Mouse (Mus musculus) T-helper 1 cell (primary cell): ENCODE measurements at regions not wholly inside any gene's neighbourhood (a gene's known extent, or its start where the extent isn't known, plus 50 kb on each side); places are given as distances from the start of the nearest gene placed in this dataset.

Source experiments
- in situ Hi-C: fragments of 300-600 bp; cut with MboI, MseI; formaldehyde crosslinking; loops from one replicate; pipeline ENCODE4 v1.15.1; 2025; ENCODE audit warnings: high pct_unique_total_duplicates

DNA sequence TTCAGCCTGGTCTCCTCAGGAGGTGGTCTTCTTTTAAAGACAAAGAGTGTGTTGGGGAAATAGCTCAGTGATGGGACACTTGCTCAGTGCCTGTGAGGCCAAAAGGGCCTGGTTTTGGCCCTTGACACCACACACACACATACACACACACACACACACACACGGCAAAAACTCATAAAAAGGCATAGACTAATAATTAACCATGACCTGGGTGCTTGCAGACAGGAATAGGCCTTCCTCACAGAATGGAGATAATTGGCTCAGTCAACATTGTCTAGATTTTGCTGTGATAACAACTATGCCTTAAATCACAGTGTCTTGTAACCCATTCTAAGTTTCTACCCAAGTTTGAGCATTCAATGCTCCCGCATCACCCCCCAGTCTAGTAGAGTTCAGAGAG is 158.5 kb downstream of the Emp1 start:
- in situ Hi-C loops = no loop called here

DNA sequence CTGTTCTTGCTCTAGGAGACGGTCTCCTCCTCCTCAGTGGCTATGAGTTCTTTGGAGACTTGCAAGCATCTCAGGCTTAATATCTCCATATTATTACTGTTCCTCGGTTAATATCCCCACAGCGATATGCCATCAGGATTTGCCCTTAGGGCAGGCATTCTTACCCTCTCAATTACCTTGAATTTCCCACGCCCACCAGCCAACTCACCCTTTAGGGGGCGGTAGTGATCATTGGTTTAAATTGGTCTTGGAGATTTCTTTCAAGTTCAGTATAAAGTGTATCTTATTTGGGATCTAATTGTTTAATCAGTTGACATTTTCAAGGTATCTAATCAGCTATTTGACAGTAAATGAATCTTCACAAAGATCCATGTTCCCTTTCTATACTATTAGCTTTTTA is 162.5 kb downstream of the Emp1 start:
- in situ Hi-C loops = no loop called here

DNA sequence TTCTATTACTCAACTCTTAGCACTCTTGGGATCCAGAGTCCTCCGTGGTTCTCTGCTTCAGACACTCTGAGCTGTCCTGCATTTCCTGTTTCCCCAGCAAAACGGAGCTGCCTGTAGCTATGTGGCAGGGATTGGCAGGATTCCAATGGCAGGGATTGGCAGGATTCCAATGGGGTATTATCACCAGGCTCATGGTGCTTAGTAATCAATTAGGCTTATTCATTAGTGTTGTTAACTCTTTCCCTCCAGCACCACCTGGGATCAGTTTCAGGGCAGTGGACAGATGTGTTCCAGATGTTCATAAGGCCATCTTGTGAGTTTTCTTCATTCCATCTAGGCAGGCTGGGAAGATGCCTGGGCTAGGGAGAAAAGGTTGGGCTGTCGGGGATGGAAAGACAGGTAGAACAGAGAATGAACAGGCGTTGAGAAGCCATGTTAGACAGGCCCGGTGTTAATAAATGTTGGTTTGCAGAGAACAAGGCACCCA is 163.5 kb downstream of the Emp1 start:
- in situ Hi-C loops = no loop called here

DNA sequence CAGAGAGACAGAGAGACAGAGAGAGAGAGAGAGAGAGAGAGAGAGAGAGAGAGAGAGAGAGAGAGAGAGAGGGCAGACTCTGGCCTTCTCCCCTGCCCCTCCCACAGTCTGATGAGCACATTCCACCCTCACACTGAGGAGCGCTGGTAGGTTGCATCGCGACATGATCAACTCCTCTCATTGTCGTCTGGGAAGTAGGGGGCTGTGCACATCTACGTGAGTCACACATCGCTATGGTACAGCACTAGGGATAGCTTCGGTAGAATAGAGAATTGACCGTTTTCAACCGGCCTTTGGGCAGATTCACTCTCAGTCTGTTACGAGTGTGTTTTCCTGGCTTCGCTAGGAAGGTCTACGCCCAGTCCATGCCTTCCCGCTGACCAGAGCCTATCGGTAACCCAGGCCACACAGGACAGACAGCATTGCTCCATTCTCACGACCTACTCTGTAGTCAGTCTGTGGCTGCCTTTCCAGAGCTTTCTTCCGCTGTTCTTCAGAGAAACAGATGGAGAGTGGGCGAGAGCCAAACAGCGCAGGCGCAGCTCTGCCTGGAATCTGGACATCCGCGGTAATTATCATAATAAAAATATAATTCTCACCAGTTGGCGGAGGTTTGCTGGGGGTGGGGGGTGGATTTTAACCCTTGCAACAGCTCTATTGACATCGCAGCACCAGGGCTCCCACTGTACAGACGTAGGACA is 164.3 kb downstream of the Emp1 start:
- in situ Hi-C loops = no loop called here

DNA sequence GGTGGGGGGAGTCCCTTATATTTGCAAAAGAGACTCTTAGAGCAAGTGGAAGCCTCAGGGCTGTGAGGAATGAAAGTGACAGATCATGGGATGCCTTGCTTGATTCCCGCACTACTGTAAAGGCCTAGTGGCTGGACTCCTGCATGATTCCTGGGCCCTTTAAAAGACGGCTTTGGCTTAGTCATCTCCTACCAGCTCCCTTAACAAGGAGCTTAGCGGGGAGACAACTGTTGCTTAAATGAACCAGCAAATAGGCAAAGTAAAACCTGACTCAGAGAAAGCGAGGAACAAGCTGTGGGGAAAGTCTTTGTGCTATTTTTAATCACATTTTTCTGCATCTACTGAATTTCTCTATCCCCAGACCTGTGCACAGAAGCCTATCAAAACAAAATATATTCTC is 165.5 kb downstream of the Emp1 start:
- in situ Hi-C loops = no loop called here

DNA sequence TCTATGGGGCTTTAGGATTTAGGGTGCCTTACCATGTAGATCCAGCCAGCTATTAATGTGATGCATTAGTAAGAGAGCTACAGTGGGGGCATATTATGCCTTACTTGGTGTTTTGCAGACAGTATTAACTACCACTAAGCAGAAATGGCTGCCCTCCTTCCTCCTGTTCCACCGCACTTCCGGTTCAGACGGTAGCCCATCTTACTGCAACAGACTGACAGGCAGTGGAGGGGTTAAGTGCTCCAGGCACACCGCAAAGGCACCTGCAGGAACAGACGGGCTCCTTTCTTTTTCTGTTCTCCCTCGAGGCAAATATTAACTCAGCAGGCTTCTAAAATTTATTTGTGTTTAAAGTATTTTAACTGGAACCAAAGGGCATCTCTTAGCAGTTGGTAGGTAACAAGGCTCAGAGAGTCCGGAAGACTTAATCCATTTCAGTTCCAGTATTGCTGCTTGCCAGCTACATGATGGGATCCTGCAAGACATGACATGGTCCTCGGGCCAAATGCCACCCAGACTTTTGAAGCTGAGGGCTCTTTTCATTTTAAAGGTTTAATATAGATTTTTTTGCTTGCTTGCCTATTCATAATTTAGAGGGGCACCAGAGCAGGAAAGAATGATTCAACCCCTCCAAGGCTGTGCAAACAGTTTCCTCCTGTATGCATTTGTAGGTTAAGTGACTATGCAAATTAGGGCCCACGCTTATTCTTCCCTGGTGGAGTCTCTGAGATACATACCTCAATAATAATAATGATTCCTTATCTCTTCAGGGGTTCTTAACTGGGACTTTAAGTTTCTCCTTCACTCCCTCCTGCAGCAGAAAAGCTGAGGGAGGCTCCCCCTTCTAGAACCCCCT is 177.7 kb downstream of the Emp1 start:
- in situ Hi-C loops = no loop called here

DNA sequence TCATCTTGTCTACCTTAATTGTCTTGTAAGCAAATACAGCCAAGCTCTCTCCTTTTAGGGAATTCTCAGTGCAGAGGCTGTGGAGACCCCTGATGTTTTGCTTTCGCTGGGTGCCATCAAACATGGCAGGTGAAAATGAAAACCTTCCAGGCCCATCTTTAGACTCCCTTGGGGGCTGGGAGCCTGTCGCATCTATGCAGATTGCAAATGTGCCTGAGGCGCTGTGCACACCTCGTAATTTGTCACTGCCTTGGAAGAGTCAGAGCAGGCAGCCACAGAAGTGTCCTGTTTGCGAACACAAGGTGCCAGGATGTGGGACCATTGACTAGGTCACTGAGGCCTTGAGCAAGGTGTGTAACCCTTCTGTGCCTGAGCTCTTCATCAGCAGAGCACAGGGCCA is 179.2 kb downstream of the Emp1 start:
- in situ Hi-C loops = no loop called here

DNA sequence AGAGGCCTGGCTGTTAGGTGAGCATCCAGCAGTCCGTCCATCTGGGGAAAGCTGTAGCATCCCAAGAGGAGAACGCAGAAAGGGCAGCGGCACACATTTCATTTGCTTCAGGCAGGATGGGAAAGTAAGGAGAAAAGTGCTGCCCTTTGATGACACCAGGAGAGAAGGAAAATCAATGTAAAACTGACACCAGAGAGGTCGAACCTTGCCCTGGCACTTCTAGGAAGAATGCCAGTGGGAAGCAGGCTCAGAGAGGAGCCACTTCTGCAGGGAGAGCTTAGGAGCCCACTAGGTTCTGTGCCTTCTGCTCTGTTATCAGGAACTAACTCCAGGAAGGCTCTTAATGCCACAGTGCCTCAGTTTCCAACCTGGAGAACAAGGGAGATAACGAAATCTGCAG is 180.0 kb downstream of the Emp1 start:
- in situ Hi-C loops = no loop called here

DNA sequence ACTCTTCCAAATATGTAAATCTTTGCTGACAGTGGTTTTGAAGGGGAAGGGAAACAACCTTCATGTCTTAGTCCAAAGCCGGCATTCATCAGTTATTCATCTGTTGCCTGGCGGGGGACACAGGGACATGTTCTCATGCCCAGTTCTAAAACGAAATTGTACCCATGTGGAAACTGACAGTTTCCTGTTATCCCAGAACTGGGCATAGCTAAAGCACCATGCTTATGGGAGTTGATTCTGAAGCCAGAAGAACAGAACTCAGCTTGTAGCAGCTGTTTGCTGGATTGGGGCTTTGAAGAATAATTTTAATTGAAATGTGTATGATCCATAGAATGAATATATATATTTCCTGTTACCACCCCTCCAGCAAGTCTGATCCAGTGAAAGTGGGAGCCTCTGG is 181.0 kb downstream of the Emp1 start:
- in situ Hi-C loops = no loop called here

DNA sequence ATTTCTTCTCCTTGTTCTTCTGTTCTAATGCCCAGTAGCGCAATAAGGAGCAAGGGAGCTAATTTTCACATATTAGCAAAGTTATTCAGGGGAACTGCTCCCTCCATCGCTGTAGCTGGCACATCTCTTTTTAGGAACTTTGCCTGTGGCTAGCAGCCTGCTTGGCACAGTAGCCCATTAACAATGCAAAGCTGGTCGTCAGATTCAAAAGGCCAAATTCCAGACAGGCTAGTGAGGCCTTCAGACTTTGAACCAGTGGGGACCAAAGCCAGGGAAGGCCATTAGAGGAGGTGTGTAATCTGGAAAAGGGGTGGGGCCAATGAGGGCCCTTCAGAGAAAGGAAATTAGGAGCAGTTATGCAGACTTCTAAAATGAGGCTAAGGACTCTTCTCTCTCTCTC is 181.5 kb downstream of the Emp1 start:
- in situ Hi-C loops = no loop called here

DNA sequence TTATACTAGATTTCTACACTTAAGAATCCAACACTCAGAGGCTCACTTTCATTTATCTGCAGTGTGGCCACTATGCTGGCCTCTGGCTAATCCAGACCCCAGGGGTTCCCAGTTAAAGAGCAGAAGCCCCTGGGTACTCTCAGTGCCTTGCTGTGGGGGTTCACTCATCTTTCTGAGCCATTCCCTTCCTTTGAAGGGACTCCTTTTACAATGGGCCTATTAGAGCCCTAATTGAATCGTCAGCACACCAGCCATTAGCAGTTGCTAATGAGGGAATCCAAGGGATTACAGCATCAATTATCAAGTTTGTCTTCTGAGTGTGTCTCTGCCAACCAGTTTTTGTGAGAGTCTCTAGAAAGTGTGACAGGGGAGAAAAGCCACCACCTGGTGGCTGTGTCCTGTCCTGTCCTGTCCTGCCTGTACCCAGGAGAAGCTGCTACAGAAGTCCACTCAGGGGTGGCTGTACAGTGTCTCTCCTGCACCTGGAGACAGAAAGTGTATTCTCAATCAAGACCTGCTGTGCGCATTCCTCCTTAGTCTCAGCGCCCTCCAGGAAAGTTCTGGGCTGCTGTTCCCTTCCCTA is 188.1 kb downstream of the Emp1 start:
- in situ Hi-C loops = no loop called here

DNA sequence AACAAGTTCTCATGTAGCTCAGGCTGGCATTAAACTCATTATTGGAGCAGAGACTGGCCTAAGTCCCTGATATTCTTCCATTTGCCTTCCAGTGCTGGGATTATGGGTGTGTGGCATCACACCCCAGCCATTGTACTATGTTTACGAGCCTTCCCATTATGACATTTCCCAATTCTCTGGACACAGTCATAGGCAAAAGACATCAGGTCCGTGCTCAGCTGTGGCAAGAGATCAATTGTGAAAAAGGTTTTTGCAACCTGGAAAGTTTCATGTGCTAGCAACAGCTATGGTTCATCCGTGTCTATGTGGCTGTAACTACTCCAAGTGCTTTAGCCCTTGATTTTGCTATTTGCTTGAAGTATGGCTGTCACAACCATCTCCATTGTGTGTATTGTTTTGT is 190.1 kb downstream of the Emp1 start:
- in situ Hi-C loops = no loop called here

DNA sequence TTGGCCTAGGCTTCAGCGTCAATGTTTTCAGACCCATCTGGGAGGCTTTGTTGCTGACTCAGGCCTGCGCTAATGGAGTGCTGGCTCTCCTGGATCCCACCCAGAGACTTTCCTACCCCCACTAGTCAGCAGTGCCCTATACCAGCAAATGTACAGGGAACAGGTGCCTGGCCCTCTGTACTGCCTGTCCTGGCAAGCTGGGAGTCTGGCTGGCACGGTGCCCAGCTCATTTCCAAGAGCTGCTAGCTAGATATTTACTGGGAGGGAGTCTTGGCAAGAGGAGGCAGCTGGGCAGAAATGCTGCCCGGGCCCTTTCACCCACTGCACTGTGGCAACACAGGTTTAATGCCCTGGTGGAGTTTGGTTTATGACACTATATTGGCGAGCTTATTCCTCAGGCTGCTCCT is 197.2 kb downstream of the Emp1 start:
- in situ Hi-C loops = no loop called here

DNA sequence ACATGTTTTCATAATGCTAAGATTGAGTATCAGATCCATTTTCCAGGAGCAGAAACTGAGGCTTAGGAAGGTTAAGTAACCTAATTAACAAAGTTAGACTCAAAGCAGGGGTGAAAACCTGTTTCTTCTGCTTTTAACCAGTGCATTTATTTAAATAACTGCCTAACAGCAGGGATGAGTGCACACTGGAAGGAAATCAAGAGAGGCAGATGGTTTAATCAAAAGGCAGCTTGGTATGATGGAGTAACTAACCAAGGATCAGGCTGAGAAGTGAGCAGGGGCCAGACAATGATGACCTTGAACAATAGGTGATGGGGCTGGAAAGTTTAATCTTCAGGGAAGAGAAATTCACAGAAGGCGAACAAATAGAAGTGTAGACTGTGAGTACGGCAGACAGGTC is 199.9 kb downstream of the Emp1 start:
- in situ Hi-C loops = no loop called here

DNA sequence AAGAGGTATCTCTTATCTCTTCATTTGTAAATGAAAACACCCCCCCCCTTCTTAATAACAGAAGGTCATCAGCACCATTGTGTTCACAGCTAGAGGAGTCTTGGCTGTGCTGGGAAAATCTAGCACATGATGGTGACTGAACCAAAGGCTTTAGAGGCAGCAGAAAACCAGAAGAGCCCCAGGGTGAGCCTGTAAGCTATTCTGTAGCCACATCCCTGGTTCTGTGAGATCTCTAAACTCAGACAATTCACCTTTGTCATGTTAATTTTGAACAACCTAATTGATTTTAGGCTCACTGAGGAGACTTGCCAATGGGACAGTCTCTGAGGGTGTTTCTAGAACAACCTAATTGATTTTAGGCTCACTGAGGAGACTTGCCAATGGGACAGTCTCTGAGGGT is 201.4 kb downstream of the Emp1 start:
- in situ Hi-C loops = no loop called here

DNA sequence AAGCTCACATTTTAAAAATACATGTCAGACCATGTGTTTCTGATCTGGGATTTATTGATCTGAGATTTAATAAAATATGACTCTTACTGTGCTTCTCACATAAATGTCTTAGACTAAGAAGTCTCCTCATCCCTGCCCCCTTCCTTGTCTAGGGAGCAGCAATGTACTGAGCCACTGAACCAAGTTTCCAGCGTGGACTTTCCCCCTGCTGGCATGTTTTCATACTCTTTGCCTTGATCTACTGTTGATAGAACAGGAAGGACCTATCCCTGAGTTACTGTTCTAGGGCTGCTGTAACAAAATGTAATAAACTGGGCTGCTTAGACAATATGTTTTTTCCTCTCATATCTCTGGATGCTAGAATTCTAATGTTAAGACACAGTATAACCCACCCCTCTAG is 206.7 kb downstream of the Emp1 start:
- in situ Hi-C loops = no loop called here

DNA sequence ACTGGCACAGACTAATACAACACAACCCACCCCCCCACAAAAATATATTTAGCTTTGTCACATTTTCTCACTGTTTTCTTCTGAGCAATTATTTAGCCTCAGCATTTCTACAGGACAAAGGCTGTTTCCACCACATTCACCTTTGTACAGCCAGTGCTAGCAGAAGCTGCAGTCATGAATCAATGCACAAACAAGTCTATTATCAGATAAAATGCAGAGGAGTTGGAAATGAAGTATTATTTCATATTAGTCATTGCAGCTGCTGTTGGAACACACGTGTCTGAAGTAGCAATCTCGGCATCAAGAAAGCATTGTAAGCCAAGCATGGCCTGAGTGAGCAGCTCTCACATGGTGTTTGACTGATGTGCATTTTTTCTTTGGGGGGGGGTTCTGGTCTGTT is 212.9 kb downstream of the Emp1 start:
- in situ Hi-C loops = no loop called here

DNA sequence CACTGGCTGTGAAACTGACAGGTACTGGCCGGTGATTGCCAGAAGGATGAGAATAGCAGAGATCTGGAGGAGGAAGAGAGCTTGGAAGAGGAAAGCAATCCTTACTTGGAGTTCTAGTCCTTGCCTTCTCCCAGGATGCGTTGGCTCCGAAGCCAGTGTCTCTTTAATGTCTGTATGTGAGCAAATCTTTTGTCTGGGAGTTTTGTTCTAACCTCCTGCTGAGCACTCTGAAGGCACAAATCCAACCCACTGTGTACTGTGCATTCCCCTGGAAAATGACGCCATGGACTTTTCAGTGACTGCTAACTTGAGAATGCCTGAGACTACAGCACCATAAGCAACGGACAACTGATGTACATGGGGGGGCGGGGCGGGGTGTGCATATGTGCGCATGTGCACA is 216.4 kb downstream of the Emp1 start:
- in situ Hi-C loops = no loop called here

DNA sequence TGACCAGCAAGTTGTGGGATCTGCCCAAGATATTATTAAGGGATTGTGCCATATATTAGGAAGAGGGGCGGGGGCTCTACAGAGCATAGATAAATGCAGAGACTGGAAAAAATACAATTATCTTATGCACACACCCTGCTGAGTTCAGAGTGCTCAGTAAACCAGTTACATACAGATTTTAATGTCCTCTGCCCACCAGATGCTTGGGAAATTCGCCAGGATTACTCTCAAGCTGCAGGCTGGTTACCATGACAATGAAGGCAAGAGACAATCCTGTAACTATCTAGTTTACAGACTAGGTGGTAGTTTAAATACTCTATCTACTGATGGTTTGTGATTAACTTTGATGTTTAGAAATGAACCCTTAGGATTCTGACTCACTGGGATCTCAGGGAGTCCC is 220.2 kb downstream of the Emp1 start:
- in situ Hi-C loops = no loop called here

DNA sequence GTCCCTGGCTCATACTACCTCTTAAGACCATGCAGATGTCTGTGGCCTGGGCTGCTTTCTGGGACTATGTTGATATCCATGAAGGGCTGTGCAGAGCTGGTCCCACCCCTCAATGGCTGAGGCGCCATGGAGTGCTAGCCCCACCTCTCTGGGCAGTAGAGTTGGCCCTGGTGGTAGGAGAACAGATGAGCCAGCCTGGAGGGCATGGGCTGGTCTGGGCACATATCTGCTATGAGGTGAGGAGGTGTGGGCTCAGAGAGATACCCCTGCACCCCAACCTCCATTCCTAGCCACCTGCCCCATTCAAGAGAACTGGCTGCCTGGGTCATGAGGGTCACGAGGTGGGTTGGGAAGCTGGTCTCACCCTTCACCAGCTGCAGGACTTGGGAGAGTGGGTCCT is 222.4 kb downstream of the Emp1 start:
- in situ Hi-C loops = no loop called here

DNA sequence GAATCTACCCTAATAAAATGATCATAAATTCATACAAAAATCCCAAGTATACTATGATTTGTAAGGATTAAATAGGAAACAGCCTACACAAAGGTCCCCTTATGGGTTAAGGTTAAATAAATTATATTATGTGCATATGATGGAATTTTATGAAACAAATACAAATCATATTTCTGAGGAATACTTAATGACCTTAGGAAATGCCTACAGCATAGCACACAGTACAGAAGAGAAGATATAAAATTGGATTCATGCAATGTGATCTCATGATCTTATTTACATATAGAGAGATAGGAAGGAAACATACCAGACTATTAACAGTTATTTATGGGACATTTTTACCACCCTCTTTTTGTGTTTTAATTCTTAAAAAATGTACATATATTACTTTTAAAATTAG is 227.7 kb downstream of the Emp1 start:
- in situ Hi-C loops = no loop called here

DNA sequence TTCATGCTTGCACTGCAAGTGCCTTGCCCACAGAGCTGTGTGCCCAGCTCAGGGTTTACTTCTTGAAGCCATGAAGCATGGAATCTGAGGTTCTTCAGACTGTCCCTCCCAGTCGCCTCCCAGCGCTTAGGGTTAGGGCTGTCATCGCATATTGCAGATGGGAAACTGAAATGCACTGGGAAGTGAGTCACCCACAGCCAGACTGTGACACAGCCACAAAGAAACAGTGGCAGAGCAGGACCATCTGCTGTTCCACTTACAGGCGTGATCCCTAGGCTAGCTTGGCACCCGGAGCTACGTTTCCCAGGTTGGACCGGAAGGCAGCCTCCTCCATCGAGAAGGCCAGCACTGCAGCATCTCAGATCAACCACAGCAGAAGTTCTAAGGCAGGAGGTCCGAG is 228.7 kb downstream of the Emp1 start:
- in situ Hi-C loops = no loop called here

DNA sequence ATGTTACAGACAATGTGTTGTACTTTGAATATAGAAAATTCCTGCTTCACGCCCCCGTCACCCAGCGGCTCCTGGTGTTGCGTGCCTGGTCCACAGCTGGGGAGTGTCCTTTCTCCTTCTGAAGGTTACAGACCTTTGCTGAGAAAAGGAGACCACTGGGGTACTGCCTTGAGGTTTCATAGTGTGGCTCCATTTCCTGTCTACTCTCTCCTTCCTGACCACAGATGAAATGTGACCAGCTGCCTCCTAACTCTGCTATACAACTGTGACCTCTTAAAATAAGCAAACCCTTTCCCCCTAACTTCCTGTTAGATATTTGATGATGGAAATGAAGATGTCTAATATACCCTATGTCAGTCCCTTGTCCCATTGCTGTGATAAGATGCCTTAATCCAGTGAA is 234.0 kb downstream of the Emp1 start:
- in situ Hi-C loops = no loop called here
